Mouse (Mus musculus) heart, embryonic 11.5 days (tissue): Measurements from ENCODE around the gene Arhgap23. TPM values are rescaled to one million over a fixed set of nuclear protein-coding genes. Genes with fewer than 3 reads are reported as not detected.

ENCODE experiments used
- ATAC-seq: fragments of 200-750 bp; cut with Nextera tagmentation; replicated peaks from 2 replicates; pipeline ENCODE4 v1.8.0; 2017; ENCODE audit warnings: moderate library complexity; ENCODE audit not compliant: insufficient number of reproducible peaks, low FRiP score, low TSS enrichment
- H3K27ac ChIP-seq: fragments of 300-500 bp; sonication (generic); 2 replicates; pipeline ENCODE4 v1.5.1; 2014; ENCODE audit warnings: mild to moderate bottlenecking, low read depth, low read length
- H3K27me3 ChIP-seq: fragments of 300-500 bp; sonication (generic); 2 replicates; pipeline ENCODE4 v1.6.1; 2014; ENCODE audit warnings: mild to moderate bottlenecking, low read length, mixed read lengths; ENCODE audit not compliant: control insufficient read depth, insufficient read depth
- H3K36me3 ChIP-seq: fragments of 300-500 bp; sonication (generic); 2 replicates; pipeline ENCODE4 v1.6.1; 2014; ENCODE audit warnings: mild to moderate bottlenecking, low read length, moderate library complexity, mixed read lengths; ENCODE audit not compliant: control insufficient read depth, insufficient read depth
- H3K4me1 ChIP-seq: fragments of 300-500 bp; sonication (generic); 2 replicates; pipeline ENCODE4 v1.6.1; 2014; ENCODE audit warnings: low read length; ENCODE audit not compliant: control insufficient read depth, insufficient read depth
- H3K4me2 ChIP-seq: fragments of 300-500 bp; sonication (generic); 2 replicates; pipeline ENCODE4 v1.6.1; 2014; ENCODE audit warnings: mild to moderate bottlenecking, moderate library complexity
- H3K4me3 ChIP-seq: fragments of 300-500 bp; sonication (generic); 2 replicates; pipeline ENCODE4 v1.5.1; 2014; ENCODE audit warnings: low read depth, low read length
- H3K9ac ChIP-seq: fragments of 300-500 bp; sonication (generic); 2 replicates; pipeline ENCODE4 v1.6.1; 2014; ENCODE audit warnings: mild to moderate bottlenecking, low read depth, low read length, moderate library complexity
- H3K9me3 ChIP-seq: fragments of 300-500 bp; sonication (generic); replicated peaks from 2 replicates; pipeline ENCODE4 v1.6.1; 2016; ENCODE audit warnings: low read length; ENCODE audit not compliant: control insufficient read depth
- WGBS: fragments of 180-500 bp; shearing (Covaris S2); extraction: QIAGEN DNeasy Blood & Tissue Kit; methylation state at CpG from one replicate; pipeline ENCODE4 v1.1.7; 2014; ENCODE audit not compliant: insufficient replicate concordance; 5-methylcytosine and 5-hydroxymethylcytosine counted together
- polyA plus RNA-seq: library from polyadenylated mRNA; unstranded; fragments of >200 nt; fragmentation: Nextera tagmentation; extraction: Ambion mirVana; gene quantifications from 2 replicates; pipeline ENCODE4 v1.2.1, GENCODE M21; 2014

Gene Arhgap23
- polyA plus RNA-seq, 1 experiment from 2014 or later = 8.3 TPM

DNA sequence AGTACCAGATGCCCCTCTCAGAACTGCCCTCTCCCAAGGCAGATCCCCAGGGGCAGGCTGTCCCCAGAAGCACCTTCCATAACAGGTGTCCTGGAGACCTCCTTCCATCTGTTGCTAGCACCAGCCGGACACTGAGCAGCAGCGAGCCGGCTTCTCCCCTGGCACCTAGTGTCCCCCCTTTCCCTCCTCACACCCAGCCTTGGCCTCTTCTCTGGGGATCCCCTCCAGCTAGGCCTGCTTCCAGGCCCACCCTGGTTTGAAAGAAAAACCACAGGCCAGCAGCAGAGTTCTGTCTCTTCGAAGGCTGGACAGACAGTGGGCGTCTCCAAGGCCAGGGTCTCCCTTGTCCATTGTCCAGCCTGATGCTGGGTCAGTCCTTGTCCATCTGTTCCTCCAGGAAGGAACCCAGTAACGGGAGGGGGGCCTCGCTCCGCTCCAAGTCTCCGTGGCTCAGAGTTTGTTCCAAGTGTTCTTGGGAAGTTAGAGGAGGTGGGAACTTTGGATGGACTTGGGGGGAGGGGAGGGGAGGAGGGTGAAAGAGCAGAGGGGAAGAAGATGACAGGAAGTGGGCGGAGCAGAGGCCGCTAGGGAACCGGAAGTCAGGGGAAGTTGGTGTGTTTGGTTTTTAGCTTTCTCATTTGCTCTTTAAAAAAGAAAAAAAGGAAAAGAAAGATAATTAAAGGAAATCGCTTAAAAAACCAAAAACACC lies 96.5 kb downstream of the Arhgap23 start:
- ATAC-seq = peak; percentile 44; the same call in 1 of the 2 replicates
- Histone ChIP-seq H3K4me2 (peak overlapping the region; percentile 47), H3K9me3 (no peaks in the 10 kb centered on the region), H3K27ac (peak overlapping the region; percentile 73), H3K4me1 (no peaks in the 10 kb centered on the region; the same call in 1 of the 2 replicates), H3K36me3 (no peaks in the 10 kb centered on the region), H3K4me3 (no peak overlapping the region; the same call in 1 of the 2 replicates), H3K9ac (peak overlapping the region; percentile 54; the same call in 1 of the 2 replicates), H3K27me3 (no peaks in the 10 kb centered on the region)
- WGBS = 49% methylated on average over 13 of the region's 13 CpGs

DNA sequence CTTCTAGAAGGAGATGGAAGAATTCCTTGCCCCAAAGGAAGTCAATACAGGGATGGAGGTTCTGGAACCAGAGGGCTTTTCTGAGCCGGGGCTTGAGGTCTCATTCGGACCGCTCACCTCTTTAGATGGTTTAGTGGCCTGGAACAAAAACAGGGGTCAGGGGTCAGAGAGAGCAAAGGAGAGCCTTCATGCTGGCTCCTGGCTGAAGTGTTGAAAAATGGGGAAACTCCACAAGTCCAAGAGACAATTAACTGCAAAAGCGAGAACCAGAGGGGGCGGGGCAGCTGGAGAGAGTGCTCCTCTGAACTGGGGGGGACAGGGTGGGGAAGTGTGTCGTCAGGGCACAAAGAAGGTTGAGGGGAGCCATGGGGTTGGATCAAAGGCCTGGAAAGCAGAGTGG lies 97.2 kb downstream of the Arhgap23 start:
- Histone ChIP-seq H3K9ac (no peak overlapping the region), H3K36me3 (no peaks in the 10 kb centered on the region), H3K27ac (no peak overlapping the region), H3K9me3 (no peaks in the 10 kb centered on the region), H3K27me3 (no peaks in the 10 kb centered on the region), H3K4me2 (peak overlapping the region; percentile 37; the same call in 1 of the 2 replicates), H3K4me3 (no peak overlapping the region), H3K4me1 (no peaks in the 10 kb centered on the region; the same call in 1 of the 2 replicates)
- WGBS = 75% methylated on average over 6 of the region's 6 CpGs
- ATAC-seq = no peak

DNA sequence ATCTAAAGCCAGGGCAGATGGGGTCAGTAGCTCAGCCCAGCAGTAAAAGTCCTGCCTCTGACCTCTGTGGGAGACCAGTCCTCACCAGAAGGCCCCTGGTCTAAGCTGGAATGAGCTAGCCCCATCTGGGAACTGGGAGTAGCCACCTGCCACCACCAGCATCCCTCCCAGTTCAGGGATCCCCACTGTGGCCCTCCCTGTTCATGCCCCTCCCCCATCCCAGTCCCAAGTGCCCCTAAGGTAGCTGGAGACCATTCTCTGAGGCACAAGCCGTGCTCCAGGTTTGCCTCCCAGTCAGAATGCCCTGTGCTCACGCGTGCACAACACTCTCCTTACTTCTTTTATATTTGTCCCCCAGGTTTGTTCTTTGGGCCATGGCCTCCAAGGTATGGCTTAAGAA lies 97.7 kb downstream of the Arhgap23 start:
- H3K36me3 ChIP-seq = no peaks in the 10 kb centered on the region
- ATAC-seq = no peak
- H3K27ac ChIP-seq = no peak overlapping the region
- no peak overlapping the region for H3K4me2 ChIP-seq
- H3K4me1 ChIP-seq = no peaks in the 10 kb centered on the region; the same call in 1 of the 2 replicates
- peaks cover 3% of the 10 kb centered on the region; the same call in 1 of the 2 replicates for H3K27me3 ChIP-seq
- H3K9ac ChIP-seq = no peak overlapping the region
- H3K9me3 ChIP-seq = no peaks in the 10 kb centered on the region
- WGBS = 81% methylated on average over 3 of the region's 3 CpGs
- H3K4me3 ChIP-seq = no peak overlapping the region

DNA sequence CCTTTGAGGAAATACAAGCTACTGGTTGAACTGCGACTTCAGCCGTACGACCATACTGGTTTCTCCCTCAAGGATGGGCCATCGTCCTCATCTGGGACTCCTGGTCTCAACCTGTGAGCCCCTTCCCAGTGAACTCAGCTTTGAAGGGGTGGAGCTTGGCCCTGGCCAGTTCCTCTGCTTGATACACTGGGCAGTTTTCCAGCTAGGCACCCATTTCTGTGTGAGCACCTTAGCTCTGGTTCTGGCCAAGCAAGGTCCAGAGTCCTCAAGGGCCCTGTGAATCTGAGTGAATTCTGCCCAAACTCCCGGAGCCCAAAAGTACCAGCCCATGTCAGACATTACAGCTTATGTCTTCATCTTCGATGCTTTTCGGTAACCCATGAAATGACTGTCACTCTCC lies 105.2 kb downstream of the Arhgap23 start:
- no peaks in the 10 kb centered on the region for H3K36me3 ChIP-seq

DNA sequence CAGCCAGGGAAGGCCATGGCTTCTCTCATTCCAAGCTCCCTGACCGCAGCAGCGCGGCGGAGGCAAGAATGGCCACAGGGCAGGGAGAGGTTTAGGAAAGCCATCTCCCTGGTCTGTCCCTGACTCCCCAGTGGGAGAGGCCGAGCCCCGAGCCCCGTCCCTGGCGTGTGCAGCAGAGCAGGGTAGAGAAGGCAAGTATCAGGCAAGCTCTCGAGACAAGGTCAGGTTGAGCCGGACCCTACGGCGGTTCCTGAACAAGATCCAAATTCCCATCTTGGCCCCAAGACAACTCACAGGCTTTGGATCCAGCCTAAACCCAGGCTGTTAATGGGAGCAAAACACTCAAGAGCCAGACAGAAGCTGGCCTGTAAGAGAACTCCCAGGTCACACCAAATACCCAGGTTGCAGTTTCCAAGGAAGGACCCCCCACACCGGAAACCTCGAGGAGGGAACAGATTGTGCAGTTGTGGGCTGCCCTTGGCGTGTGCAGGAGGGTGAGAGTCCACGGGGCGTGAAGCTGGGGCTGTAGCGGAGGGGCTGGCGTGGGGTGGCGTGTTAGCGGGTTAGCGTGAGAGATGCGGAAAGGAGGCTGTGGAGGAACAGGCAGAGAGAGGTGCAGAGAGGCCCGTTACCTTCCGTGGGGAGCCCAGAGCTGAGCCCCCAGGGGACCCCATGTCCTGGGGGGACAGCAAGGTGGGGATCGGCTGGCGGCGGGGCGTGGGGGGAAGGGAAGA lies 106.6 kb downstream of the Arhgap23 start:
- Histone ChIP-seq H3K4me2 (no peak overlapping the region), H3K27ac (no peak overlapping the region), H3K4me1 (peaks cover 6% of the 10 kb centered on the region; the same call in 1 of the 2 replicates), H3K27me3 (peaks cover 31% of the 10 kb centered on the region), H3K9ac (no peak overlapping the region), H3K9me3 (no peaks in the 10 kb centered on the region), H3K4me3 (no peak overlapping the region), H3K36me3 (no peaks in the 10 kb centered on the region)
- no peak for ATAC-seq
- WGBS = 71% methylated on average over 29 of the region's 29 CpGs

More for the DNA sequence above, 105.2 kb downstream of the Arhgap23 start:
- no peak for ATAC-seq
- Histone ChIP-seq H3K9ac (no peak overlapping the region), H3K4me3 (no peak overlapping the region), H3K27ac (no peak overlapping the region), H3K9me3 (no peaks in the 10 kb centered on the region), H3K4me1 (peaks cover 6% of the 10 kb centered on the region; the same call in 1 of the 2 replicates), H3K27me3 (peaks cover 24% of the 10 kb centered on the region), H3K4me2 (no peak overlapping the region)
- WGBS = 84% methylated on average over 7 of the region's 7 CpGs

DNA sequence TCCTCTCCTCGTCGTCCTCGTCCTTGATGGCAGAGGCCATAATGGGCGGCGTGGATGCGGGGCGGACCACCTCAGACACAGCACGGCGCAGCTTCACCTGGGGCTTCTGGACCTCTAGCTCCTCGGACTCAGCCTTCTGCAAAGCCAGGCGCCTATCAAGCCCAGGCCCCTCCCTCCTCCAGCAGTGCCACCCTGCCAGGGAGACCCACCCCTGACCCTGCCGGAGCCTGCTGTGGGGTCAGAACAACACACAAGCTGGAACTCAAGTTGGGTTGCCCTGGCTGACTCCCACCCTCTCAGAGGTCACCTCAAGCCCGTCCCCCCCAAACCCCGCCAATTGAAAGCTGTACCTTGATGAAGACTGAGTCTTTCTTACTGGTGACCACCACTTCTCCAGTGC lies 107.8 kb downstream of the Arhgap23 start:
- Histone ChIP-seq H3K4me2 (no peak overlapping the region), H3K27me3 (peaks cover 28% of the 10 kb centered on the region), H3K4me1 (peaks cover 6% of the 10 kb centered on the region; the same call in 1 of the 2 replicates), H3K9ac (no peak overlapping the region), H3K36me3 (no peaks in the 10 kb centered on the region), H3K4me3 (no peak overlapping the region), H3K9me3 (no peaks in the 10 kb centered on the region), H3K27ac (no peak overlapping the region)
- WGBS = 79% methylated on average over 14 of the region's 14 CpGs
- ATAC-seq = no peak

DNA sequence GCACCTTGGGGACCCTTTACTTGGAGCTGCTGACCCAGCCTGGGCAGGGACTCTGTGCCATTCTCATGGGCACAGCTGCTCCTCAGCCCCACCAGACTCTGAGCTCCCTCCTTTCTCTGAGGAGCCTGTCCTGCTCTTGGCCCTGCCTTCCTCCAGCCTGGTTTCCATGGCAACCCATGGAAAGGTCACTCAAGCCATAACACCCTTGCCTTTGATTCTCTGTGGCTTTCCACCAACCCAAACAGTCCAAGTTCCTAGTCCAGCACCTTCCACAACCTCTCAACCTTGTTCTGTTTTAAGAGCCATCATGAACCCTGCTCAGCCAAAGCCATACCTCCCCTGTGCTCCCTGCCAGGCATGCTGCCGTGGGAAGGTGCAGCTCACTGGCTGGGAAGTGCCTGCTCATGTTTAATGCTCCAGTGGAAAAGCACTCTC lies 108.5 kb downstream of the Arhgap23 start:
- Histone ChIP-seq H3K9ac (no peak overlapping the region), H3K27ac (no peak overlapping the region), H3K4me3 (no peak overlapping the region), H3K27me3 (peaks cover 28% of the 10 kb centered on the region), H3K9me3 (no peaks in the 10 kb centered on the region), H3K4me1 (peaks cover 6% of the 10 kb centered on the region; the same call in 1 of the 2 replicates), H3K4me2 (no peak overlapping the region), H3K36me3 (no peaks in the 10 kb centered on the region)
- no peak for ATAC-seq
- 17% methylated on average over 1 of the region's 1 CpGs for WGBS

DNA sequence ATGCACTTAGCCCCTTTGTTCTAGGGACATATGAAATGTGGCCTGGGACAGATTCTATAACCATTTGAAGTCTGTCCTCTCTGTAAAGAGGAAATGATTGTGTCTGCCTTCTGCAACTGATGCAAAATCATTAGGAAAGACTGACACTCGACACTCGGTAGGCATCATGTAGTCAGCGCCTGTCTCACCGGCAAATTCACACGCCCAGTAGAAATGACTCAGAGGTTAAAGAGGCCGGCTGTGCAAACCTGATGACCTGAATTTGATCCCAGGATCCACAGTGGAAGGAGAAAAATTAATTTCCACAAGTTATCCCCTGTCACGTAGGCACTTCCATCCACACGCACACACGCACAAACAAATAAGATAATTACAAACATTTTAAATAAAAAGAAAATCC lies 109.0 kb downstream of the Arhgap23 start:
- Histone ChIP-seq H3K4me1 (peaks cover 6% of the 10 kb centered on the region; the same call in 1 of the 2 replicates), H3K9me3 (no peaks in the 10 kb centered on the region), H3K27ac (no peak overlapping the region), H3K27me3 (peaks cover 31% of the 10 kb centered on the region), H3K9ac (no peak overlapping the region), H3K36me3 (no peaks in the 10 kb centered on the region), H3K4me2 (no peak overlapping the region), H3K4me3 (no peak overlapping the region)
- ATAC-seq = no peak
- 54% methylated on average over 9 of the region's 9 CpGs for WGBS
